Mouse (Mus musculus): Measurements from ENCODE around the gene Fbxo24.
A peak's percentile ranks its signal among the peaks of the same experiment; 100 is the strongest.

The Fbxo24 gene

DNA sequence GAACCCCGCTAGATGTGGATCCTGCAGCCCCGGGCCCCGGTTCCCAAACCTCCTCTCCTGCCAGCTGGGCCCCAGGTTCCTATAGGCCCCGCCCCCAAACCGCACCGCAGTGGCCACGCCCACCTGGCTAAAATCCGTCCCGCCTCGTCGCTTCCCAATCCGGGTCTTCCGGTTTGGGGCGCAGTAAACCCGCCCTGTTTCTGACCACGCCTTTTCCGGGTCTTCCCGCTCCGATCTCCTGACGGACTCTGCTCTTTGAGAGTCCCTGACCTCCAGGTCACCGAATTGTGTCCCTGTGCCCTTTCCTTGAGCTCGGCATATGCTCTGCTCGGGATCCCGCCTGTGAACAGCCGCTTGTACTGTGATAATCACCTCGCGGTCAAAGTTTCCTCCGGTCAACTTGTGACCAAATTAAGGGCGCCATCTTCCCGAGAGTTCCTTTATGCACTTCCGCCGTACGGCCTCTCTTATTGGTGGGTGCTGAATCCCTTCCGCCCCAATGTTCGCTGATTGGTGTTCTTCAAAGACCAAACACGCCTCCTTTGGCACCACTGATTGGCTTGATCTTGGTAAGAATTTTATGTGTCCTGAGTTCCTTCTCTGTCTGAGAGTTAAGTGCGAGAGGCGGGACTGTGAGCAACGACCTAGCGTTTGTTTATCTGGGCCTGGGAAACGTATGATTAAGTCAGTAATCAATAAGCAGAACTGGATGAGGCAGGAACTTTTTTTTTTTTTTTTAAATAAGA is 28.0 kb downstream of the Fbxo24 start, which contains the start of gene Mospd3:
Gene Mospd3, minus strand, starts transcription at position 440 of the 746 bp plus-strand sequence.
- DNase-seq (ENCODE audit: low read depth), result peak; percentile 98

DNA sequence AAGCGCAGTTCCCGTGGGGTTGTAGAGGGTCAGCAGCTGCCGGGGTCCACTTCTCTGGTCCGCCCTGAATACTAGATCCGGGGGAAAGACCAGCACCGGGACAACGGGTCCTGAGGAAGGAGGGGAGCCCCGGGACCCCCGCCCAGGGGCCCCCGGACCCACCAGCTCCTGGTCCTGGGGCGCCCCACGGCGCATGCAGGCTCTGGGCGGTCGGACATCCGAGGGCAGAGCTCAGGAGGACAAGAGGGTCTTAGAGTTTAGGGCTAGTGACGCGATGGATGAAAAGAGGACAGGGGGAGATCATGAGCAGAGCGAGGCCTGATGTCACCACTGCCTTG is 28.6 kb downstream of the Fbxo24 start:
- DNase-seq (ENCODE audit: low read depth), result no peak

DNA sequence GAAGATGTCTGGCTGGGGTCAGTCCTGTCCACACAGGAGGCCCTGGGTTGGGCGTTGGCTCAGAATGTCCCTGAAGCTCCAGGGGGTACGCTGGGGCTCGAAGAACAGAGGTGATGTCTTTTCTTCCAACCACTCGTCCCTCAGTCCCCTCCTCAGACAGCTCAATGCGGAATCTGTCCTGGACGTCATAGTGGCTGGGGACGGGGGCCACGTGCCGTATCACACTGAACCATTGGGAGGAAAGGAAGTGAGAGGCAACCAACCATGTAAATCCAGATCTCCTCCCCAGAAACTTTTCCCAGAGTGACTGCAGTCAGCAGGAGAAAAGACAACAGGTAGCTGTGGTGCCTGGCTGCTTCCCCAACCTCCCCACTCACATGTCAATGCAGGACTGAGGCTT is 29.2 kb downstream of the Fbxo24 start:
- peak; percentile 46 for DNase-seq (ENCODE audit: low read depth)

DNA sequence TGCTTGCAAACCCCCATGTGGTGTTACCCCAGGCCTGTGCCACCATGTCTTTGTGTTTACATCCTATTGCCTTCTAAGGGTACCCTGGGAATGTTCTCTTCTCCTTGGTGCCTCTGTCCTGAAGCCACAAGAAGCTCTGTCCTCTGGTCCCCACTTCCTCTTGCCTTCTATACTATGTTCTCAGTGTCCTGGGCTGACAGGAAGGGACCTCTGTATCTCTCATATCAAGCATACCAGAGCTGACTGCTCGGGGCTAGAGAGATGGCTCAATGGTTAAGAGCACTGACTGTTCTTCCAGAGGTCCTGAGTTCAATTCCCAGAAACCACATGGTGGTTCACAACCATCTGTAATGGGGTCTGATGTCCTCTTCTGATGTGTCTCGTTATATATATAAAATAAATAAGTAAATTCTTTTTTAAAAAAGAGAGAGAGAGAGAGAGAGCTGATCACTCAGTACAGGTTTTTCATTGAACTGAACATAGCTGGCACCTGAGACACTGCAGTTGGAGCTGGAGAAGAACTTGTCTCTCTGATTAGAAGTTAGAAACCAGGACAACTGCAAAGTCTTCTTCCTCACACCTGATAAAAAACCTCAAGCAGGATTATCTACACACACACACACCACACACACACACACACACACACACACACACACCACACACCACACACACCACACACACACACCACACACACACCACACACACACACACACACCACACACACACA is 30.5 kb downstream of the Fbxo24 start:
- DNase-seq (ENCODE audit: low read depth), result peak; percentile 23

DNA sequence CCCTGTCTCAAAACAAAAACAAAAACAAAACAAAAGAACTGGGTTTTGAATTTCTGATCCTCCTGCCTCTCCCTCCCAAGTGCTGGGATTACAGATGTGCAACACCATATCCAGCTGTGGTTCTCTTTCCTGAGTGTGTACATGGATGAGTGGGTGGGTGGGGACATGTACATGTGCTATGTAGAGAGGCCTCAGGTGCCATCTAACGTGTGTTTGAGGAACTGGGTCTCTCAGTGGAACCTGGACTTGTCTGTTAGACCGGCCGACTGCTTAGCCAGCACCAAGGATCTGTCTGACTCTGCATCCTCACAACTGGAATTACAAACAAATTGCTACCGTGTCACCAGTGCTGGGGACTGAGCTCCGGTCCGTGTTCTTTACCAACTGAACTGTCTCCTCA is 31.2 kb downstream of the Fbxo24 start:
- peak; percentile 22 for DNase-seq (ENCODE audit: low read depth)

DNA sequence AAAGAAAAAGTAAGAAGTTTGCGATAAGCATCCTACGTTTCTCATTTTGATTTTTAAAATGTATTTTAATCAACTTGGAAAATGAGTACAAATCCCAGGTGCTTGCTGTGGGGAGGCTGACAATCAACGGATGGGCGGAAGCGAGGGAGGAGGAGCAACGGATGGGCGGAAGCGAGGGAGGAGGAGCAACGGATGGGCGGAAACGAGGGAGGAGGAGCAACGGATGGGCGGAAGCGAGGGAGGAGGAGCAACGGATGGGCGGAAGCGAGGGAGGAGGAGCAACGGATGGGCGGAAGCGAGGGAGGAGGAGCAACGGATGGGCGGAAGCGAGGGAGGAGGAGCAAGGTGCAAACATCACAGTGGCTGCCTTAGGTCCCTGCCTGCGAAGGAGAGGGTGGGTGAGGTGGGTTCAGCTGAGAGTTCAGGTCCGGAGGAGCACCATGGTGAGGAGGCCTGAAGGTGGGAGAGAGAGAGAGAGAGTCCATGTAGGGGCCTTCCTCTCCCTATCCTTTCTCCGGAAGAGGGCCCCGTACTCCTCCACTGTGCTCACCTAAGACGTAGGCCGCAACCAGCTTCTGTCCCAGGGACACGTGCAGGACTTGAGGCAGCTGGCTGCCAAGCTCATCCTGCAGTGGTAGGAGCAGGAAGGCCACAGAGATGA is 32.1 kb downstream of the Fbxo24 start:
- peak; percentile 89 for DNase-seq (ENCODE audit: low read depth)

DNA sequence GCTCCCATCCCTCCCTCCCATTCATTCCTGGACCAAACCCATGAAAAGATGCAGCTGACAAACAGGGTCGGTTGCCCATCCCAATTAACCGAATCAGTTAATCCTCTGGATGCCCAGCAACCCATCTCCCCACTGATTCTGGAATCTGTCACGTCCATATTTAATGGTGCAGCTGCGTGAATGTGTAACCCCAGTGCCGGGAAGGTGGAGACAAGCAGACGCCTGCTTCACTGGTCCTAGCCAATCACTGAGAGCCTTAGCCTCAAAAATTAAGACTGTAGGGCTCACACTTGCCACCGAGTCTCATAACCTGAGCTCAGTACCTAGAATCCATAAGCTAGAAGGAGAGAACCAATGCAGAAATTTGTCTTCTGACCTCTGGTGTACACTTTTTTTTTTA is 32.9 kb downstream of the Fbxo24 start:
- no peak for DNase-seq (ENCODE audit: low read depth)

DNA sequence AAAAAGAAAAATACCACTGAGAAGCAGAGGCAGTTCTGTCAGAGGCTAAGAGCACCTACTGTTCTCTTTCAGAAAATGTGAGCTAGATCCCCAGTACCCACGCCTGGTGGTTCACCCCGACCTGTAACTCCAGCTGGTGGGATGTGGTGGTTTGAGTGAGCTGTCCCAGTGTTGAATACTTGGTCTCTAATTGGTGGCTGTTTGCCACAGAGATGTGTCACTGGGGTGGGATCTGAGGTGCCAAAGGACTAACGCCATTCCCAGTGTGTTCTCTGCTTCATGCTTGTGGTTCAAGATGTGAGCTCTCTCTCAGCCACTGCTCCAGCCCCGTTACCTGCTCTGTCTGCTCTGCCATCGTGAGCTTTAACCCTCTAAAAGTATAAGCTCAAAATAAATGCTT is 38.3 kb downstream of the Fbxo24 start:
- no peak for DNase-seq (ENCODE audit: low read depth)

DNA sequence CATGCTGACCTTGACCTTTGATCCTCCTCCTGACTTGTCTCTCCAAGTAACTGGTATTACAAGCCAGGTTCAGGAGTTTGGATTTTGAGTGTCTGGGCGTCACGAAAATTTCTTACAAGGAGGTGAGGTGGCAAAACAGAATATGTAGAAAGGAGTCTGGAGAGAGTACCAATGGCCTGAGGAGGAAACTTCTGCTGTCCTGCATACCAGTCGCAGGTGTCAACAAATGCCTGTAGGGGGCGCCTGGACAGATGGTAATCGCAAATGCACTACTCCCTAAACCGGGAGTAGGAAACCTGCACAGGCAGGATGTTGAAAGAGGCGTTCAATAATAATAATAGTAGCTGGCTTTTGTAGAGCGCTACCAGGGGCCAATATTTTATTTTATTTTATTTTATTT is 43.8 kb downstream of the Fbxo24 start:
- DNase-seq (ENCODE audit: low read depth), result peak; percentile 81

DNA sequence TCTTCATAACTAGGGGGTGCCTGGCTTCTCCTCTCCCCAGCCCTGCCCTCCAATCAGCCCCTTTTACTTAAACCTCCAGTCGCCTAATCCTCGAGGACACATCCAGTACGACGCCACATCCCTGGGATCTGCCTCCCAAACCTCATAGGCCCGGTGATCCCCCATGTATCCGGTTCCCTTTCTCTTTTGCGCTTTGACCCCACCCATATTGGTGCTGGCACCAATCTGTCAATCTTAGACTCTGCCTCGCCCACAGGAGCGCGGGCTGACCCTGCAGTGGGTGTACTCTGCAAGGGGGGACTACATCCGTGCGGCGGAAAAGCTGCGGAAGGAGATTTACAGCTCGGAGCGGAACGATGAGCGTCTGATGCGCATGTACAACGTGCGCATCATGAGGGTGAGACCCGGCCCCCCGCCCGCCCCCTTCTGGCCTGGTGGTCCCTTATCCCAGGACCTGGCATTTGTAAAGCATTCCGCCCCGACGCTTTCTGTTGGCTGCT is 45.1 kb downstream of the Fbxo24 start:
- DNase-seq (ENCODE audit: low read depth), result no peak

DNA sequence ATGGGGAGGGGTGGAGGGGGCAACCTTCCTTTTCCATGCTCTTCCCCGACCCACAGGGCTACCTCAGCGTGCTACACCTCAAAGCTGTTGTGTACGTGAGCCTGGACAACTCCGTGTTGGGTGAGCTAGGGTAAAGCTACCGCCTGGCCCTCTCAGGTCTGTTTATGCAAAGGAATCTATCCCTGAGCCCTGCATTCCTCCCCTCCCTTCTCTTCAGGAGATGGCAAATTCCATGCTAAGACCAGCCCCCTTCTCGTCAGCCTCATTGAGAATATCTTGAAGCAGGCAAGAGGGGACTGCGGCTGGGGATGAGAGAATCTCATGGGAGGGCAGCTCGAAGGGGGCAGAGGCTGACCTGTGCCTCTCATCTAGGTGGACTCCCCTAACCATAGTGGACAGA is 46.1 kb downstream of the Fbxo24 start:
- DNase-seq (ENCODE audit: low read depth), result no peak

DNA sequence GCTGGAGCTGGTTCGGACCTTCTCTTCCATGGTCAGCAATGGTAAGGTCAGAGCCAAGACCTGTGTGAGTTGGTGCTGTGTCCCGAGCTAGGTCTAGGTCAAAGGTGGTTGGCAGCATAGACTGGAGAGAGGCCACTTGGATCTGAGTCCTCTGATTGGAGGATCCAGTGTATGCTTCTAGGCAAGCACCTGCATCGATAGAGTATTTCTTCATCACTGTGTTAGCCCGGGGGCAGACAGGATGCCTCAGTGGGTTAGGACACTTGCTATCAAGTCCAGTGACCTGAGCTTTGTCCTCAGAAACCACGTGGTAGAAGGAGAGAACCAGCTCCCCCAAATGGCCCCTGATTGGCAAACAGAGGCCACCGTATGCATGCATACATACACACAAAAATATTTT is 48.6 kb downstream of the Fbxo24 start:
- no peak for DNase-seq (ENCODE audit: low read depth)

DNA sequence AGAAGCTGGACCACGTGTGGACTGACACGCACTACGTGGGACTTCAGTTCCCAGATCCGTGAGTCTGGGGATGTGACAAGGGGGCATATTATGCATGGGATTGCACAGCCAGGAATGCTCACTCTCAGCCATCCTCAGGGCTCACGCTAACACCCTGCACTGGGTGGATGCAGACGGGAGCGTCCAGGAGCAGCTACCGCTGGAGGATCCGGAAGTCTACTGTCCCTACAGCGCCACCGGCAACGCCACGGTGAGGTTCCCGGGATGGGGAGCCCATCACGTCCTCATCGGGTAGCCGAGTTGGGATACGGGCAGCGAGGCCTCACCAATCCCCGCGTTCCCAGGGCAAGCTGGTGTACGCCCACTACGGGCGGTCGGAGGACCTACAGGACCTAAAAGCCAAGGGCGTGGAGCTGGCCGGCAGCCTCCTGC is 54.3 kb downstream of the Fbxo24 start:
- DNase-seq (ENCODE audit: low read depth), result no peak

DNA sequence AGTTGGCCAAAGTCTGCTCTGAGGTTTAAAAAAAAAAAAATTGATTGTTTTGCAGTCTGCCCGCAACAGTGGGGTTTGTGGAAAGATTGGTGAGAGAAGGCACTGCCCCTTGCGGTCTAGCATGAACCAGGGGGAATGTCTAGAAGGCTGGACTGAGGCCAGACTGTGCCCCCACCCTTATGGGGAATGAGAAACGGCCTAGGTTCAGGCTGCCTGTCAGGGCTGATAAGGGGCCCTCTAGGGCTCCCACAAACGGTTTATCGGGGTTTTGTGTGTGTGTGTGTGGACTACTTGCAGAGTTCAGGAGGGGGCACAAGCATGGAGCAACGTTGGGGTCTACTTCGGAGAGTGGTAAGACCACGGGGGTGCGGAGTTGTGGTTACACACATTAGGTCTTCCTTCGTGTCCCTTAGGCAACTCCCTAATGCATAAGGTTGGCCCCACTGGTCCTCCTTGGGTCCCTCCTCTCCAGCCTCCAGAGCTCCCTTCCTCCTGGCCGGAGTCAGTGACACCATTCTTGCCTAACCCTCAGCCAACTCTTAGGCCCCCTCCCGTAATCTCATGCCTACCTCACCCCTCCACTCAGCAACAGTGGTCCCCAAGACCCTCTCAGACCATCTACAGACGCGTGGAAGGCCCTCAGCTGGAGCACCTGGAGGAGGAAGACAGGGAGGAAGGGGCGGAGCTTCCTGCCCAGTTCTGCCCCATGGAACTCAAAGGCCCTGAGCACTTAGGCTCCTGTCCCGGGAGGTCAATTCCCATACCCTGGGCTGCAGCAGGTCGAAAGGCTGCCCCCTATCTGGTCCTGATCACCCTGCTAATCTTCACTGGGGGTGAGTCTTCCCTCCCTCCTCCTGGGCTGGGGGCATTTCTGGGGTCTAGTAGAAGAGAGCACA is 57.9 kb downstream of the Fbxo24 start:
- DNase-seq (ENCODE audit: low read depth), result no peak

DNA sequence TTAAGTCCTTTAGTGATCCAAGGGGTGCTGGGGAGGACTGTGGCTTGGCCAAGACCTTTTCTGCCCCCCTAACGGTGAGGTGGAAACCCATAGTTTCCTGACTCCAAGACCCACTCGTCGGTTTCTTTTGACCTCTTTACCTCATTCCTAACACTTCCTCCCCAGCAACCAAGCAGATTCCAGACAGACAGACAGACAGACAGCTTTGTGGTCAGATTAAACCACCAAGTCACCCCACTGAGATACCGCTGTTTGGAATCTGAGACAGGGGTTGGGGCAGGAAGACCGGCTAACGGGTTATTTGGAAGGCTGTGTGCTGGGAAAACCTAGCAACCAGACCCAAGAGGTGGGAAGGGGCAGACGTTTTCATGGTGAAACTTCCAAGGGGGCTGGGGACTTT is 58.6 kb downstream of the Fbxo24 start:
- peak; percentile 25 for DNase-seq (ENCODE audit: low read depth)

DNA sequence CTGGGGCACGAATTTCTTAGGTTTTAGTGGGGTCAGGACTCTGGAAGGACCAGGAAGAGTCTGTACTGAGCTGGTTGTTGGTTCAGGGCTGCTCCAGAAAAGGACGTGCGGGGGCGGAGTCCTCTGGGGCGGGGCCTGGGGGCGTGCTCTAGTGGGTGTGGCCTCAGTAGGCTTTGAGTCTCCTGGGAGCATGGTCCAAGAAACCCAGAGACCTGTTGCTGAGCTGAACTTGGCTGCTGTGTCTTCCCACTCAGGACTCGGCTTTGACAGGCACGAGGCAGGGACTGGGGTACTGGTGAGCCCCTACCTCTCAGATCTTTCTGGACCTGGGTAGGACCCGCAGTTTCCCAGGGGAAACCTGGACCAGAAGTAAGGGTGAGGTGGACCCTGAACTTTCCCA is 59.1 kb downstream of the Fbxo24 start, which contains the start of gene Tfr2:
Gene Tfr2, plus strand, starts transcription at position 176 of the 400 bp plus-strand sequence.
- peak; percentile 68 for DNase-seq (ENCODE audit: low read depth)

DNA sequence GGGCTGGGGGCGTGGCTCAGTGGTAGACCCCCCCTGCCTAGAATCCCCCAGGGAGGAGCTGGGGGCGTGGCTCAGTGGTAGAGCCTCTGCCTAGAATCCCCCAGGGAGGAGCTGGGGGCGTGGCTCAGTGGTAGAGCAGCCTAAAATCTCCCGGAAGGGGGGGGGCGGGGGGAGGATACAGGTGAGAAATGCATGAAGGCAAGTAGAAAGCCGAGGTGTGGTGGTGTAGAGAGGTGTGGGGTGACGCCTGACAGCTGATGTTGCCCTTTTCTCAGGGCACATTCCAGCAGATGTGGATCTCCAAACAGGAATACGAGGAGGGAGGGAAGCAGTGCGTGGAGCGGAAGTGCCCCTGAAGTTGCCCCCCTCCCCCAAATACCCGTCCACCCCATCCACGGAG is 59.8 kb downstream of the Fbxo24 start:
- DNase-seq (ENCODE audit: low read depth), result no peak

DNA sequence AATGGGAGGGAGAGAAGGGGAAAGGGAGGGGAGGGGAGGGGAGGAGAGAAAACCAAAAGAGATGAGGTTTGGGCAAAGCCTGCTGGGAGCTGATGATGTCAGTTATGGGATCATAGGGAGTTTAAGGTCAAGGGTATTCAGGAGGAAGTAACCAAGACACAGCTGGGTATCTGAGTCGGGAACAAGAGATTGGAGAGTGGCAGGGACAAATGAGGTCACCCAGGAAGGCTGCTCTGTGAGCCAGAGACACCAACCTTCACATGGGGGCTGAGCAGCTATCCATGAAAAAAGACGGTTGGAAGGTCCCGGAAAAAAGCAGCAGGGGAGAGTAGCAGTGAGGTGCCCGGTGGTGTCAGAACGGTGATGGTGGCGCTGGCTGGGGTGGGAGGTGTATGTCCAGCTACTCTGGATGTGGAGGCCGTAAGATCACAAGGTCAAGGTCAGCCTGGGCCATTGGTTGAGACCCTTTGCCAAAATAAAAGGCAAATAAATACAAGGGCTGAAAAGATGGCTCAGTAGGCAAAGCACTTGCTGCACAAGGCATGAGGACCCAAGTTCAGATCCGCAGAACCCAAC is 60.5 kb downstream of the Fbxo24 start:
- no peak for DNase-seq (ENCODE audit: low read depth)

DNA sequence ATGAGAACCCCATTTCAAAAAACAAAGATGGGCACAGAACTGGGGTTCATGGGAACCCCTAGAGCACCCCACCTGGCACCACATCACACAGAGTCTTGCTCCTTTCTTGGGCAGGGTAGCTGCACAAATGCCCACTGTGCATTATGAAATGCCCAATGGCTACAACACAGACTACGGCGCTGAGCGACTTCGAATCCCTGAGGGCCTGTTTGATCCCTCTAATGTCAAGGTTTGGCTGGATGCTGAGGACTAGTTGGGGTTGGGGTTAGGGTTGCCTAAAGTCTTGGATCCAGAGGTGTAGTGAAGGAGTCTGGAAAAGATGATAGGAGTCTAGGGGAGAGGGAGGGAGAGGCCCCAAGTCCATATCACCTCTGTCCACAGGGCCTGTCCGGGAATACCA is 62.4 kb downstream of the Fbxo24 start:
- DNase-seq (ENCODE audit: low read depth), result no peak

DNA sequence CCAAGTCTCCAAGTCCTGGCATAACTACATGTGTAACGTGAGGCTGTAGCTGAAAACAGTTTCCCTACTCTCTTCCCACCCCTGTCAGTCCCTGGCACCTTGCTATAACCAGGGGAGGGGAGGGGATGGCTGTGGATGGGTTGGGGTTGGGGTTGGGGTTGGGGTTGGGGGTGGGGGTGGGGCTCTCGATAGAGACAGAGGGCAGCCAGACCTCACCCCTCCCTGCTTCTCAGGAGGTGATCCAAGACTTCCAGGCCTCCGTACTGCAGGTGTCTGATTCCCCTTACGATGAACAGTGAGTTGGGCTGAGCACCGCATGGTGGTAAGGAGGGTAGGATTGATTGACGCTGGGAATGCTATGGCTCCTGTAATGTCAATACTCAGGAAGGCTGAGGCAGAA is 63.1 kb downstream of the Fbxo24 start:
- no peak for DNase-seq (ENCODE audit: low read depth)

DNA sequence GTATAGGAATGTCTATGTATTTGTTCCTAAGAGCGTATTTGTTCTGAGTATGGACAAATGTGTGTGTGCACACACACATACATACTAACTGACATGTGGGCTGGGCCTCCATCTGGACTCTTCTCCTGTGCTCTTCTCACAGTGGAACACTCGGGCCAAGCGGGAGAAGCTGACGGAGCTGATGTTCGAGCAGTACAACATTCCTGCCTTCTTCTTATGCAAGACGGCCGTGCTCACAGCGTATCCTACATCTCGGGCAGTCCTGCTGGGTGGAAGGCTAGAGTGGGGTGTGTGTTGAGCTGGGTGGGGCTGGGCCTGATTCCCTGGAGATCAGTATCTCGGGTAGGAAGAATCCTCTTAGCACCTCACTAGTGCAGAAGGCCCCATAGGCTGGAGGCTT is 65.8 kb downstream of the Fbxo24 start:
- no peak for DNase-seq (ENCODE audit: low read depth)

All from naive thymus-derived CD4-positive, alpha-beta T cell, adult 2 months (primary cell).